Mouse (Mus musculus) lung, embryonic 15.5 days (tissue): ENCODE results near the gene Dlgap3. TPM values are rescaled to one million over a fixed set of nuclear protein-coding genes. Genes with fewer than 3 reads are reported as not detected.

Source experiments
- ATAC-seq: fragments of 200-750 bp; cut with Nextera tagmentation; 2 replicates; pipeline ENCODE4 v1.8.0; 2017; ENCODE audit warnings: moderate number of reproducible peaks, borderline replicate concordance; ENCODE audit not compliant: low FRiP score, low TSS enrichment; ENCODE audit errors: extremely low read depth
- H3K27ac ChIP-seq: fragments of 300-500 bp; sonication (generic); 2 replicates; pipeline ENCODE4 v1.5.1; 2015; ENCODE audit warnings: moderate library complexity, mild to moderate bottlenecking, inconsistent platforms
- H3K27me3 ChIP-seq: fragments of 300-500 bp; sonication (generic); 2 replicates; pipeline ENCODE4 v1.6.1; 2015; ENCODE audit warnings: inconsistent platforms
- H3K36me3 ChIP-seq: fragments of 300-500 bp; sonication (generic); 2 replicates; pipeline ENCODE4 v1.6.1; 2015; ENCODE audit warnings: inconsistent platforms
- H3K4me1 ChIP-seq: fragments of 300-500 bp; sonication (generic); 2 replicates; pipeline ENCODE4 v1.6.1; 2015; ENCODE audit warnings: inconsistent platforms
- H3K4me2 ChIP-seq: fragments of 300-500 bp; sonication (generic); 2 replicates; pipeline ENCODE4 v1.6.1; 2015; ENCODE audit warnings: inconsistent platforms, mild to moderate bottlenecking, moderate library complexity
- H3K4me3 ChIP-seq: fragments of 300-500 bp; sonication (generic); 2 replicates; pipeline ENCODE4 v1.5.1; 2015; ENCODE audit warnings: mild to moderate bottlenecking, inconsistent platforms
- H3K9ac ChIP-seq: fragments of 300-500 bp; sonication (generic); 2 replicates; pipeline ENCODE4 v1.6.1; 2015; ENCODE audit warnings: inconsistent platforms
- H3K9me3 ChIP-seq: fragments of 300-500 bp; sonication (generic); 2 replicates; pipeline ENCODE4 v1.6.1; 2016; ENCODE audit warnings: inconsistent platforms
- WGBS: fragments of 180-500 bp; shearing (Covaris S2); methylation state at CpG from one replicate; pipeline ENCODE4 v1.1.7; 2015; 5-methylcytosine and 5-hydroxymethylcytosine counted together
- polyA plus RNA-seq: library from polyadenylated mRNA; unstranded; fragments of >200 nt; fragmentation: Nextera tagmentation; extraction: Ambion mirVana; gene quantifications from 2 replicates; pipeline ENCODE4 v1.2.1, GENCODE M21; 2015

The Dlgap3 gene
- 0.75 and 0.77 TPM in 2 replicates for polyA plus RNA-seq

GRCm38 (mm10) chr4:127168914-127169345 is at the start of gene Dlgap3:
TSS of gene Dlgap3 (plus strand) at chr4:127169204.
- H3K4me2 ChIP-seq, result peak within 1 kb of the TSS; percentile 100
- H3K4me1 ChIP-seq, result peaks cover 17% of the 10 kb centered on the region; the same call in 1 of the 2 replicates
- ATAC-seq, result peak; percentile 52
- H3K27ac ChIP-seq, result no peak within 1 kb of the TSS
- peak within 1 kb of the TSS; percentile 40 for H3K9ac ChIP-seq
- WGBS, result under 1% methylated on average over 17 of the region's 67 CpGs
- H3K27me3 ChIP-seq, result peaks cover 64% of the 10 kb centered on the region
- no peaks in the 10 kb centered on the region for H3K9me3 ChIP-seq
- H3K36me3 ChIP-seq, result no peaks in the 10 kb centered on the region
- H3K4me3 ChIP-seq, result peak within 1 kb of the TSS; percentile 70

- no peak within 1 kb of the TSS for H3K4me3 ChIP-seq
- H3K4me2 ChIP-seq, result no peak within 1 kb of the TSS
- no peak within 1 kb of the TSS for H3K27ac ChIP-seq
- H3K4me1 ChIP-seq, result peaks cover 6% of the 10 kb centered on the region; the same call in 1 of the 2 replicates
- 0 out of 2 replicates have a peak, but pooled peaks cover 2% of the 10 kb centered on the region for H3K36me3 ChIP-seq
- no peak for ATAC-seq
- no peak within 1 kb of the TSS for H3K9ac ChIP-seq
- WGBS, result 91% methylated on average over 5 of the region's 5 CpGs
- no peaks in the 10 kb centered on the region for H3K27me3 ChIP-seq
- no peaks in the 10 kb centered on the region for H3K9me3 ChIP-seq
These were observed 45.6 kb upstream of the Dlgap3 start, which contains the start of gene Tmem35b for GRCm38 (mm10) chr4:127123391-127123790. TSS of gene Tmem35b (plus strand) at chr4:127123691.

GRCm38 (mm10) chr4:127124331-127124730 is 44.7 kb upstream of the Dlgap3 start:
- Histone ChIP-seq H3K27ac (no peak overlapping the region), H3K9ac (no peak overlapping the region), H3K4me3 (no peak overlapping the region), H3K9me3 (no peaks in the 10 kb centered on the region), H3K36me3 (0 out of 2 replicates have a peak, but pooled peaks cover 2% of the 10 kb centered on the region), H3K27me3 (no peaks in the 10 kb centered on the region), H3K4me2 (no peak overlapping the region), H3K4me1 (peaks cover 6% of the 10 kb centered on the region; the same call in 1 of the 2 replicates)
- WGBS, result 84% methylated on average over 1 of the region's 1 CpGs
- ATAC-seq, result no peak

- H3K36me3 ChIP-seq, result 0 out of 2 replicates have a peak, but pooled peaks cover 2% of the 10 kb centered on the region
- H3K4me3 ChIP-seq, result peak overlapping the region; percentile 69
- peak overlapping the region; percentile 88 for H3K4me2 ChIP-seq
- H3K9ac ChIP-seq, result peak overlapping the region; percentile 85
- no peak overlapping the region for H3K27ac ChIP-seq
- peak; percentile 97 for ATAC-seq
- WGBS, result 1% methylated on average over 35 of the region's 35 CpGs
- H3K4me1 ChIP-seq, result peaks cover 6% of the 10 kb centered on the region; the same call in 1 of the 2 replicates
- no peaks in the 10 kb centered on the region for H3K9me3 ChIP-seq
- H3K27me3 ChIP-seq, result no peaks in the 10 kb centered on the region
These were observed 43.1 kb upstream of the Dlgap3 start for GRCm38 (mm10) chr4:127125834-127126463.

- H3K4me2 ChIP-seq, result no peak overlapping the region
- H3K4me3 ChIP-seq, result no peak overlapping the region
- no peak overlapping the region for H3K9ac ChIP-seq
- H3K27ac ChIP-seq, result no peak overlapping the region
- no peaks in the 10 kb centered on the region for H3K36me3 ChIP-seq
- H3K9me3 ChIP-seq, result no peaks in the 10 kb centered on the region
- no peaks in the 10 kb centered on the region for H3K4me1 ChIP-seq
- ATAC-seq, result no peak
- WGBS, result 33% methylated on average over 1 of the region's 1 CpGs
- H3K27me3 ChIP-seq, result no peaks in the 10 kb centered on the region
These were observed 34.3 kb upstream of the Dlgap3 start for GRCm38 (mm10) chr4:127134687-127135086.

- no peaks in the 10 kb centered on the region for H3K27me3 ChIP-seq
- H3K27ac ChIP-seq, result no peak overlapping the region
- WGBS, result 85% methylated on average over 5 of the region's 5 CpGs
- H3K36me3 ChIP-seq, result no peaks in the 10 kb centered on the region
- no peak for ATAC-seq
- no peak overlapping the region for H3K4me2 ChIP-seq
- no peak overlapping the region for H3K9ac ChIP-seq
- no peaks in the 10 kb centered on the region for H3K4me1 ChIP-seq
- H3K9me3 ChIP-seq, result no peaks in the 10 kb centered on the region
- H3K4me3 ChIP-seq, result no peak overlapping the region
These were observed 31.4 kb upstream of the Dlgap3 start for GRCm38 (mm10) chr4:127137591-127137990.

- no peak overlapping the region for H3K4me2 ChIP-seq
- no peaks in the 10 kb centered on the region for H3K27me3 ChIP-seq
- no peak for ATAC-seq
- 28% methylated on average over 6 of the region's 6 CpGs for WGBS
- no peak overlapping the region for H3K27ac ChIP-seq
- H3K9me3 ChIP-seq, result no peaks in the 10 kb centered on the region
- no peaks in the 10 kb centered on the region for H3K36me3 ChIP-seq
- H3K4me3 ChIP-seq, result no peak overlapping the region
- no peak overlapping the region for H3K9ac ChIP-seq
- no peaks in the 10 kb centered on the region for H3K4me1 ChIP-seq
These were observed 30.5 kb upstream of the Dlgap3 start for GRCm38 (mm10) chr4:127138486-127138885.

- no peak overlapping the region for H3K27ac ChIP-seq
- ATAC-seq, result no peak
- no peak overlapping the region for H3K9ac ChIP-seq
- no peaks in the 10 kb centered on the region for H3K36me3 ChIP-seq
- no peak overlapping the region for H3K4me3 ChIP-seq
- H3K9me3 ChIP-seq, result no peaks in the 10 kb centered on the region
- no peaks in the 10 kb centered on the region for H3K4me1 ChIP-seq
- H3K4me2 ChIP-seq, result no peak overlapping the region
- 77% methylated on average over 13 of the region's 13 CpGs for WGBS
- H3K27me3 ChIP-seq, result no peaks in the 10 kb centered on the region
These were observed 19.0 kb upstream of the Dlgap3 start for GRCm38 (mm10) chr4:127150031-127150430.

GRCm38 (mm10) chr4:127153345-127153744 is 15.7 kb upstream of the Dlgap3 start:
- no peak for ATAC-seq
- Histone ChIP-seq H3K9me3 (no peaks in the 10 kb centered on the region), H3K27me3 (no peaks in the 10 kb centered on the region), H3K4me1 (no peaks in the 10 kb centered on the region), H3K4me2 (no peak overlapping the region), H3K36me3 (no peaks in the 10 kb centered on the region), H3K9ac (no peak overlapping the region), H3K4me3 (no peak overlapping the region), H3K27ac (no peak overlapping the region)
- 52% methylated on average over 1 of the region's 1 CpGs for WGBS

- no peak for ATAC-seq
- Histone ChIP-seq H3K36me3 (no peaks in the 10 kb centered on the region), H3K4me2 (no peak overlapping the region), H3K9ac (no peak overlapping the region), H3K9me3 (no peaks in the 10 kb centered on the region), H3K4me1 (no peaks in the 10 kb centered on the region), H3K4me3 (no peak overlapping the region), H3K27ac (no peak overlapping the region), H3K27me3 (no peaks in the 10 kb centered on the region)
- 57% methylated on average over 5 of the region's 5 CpGs for WGBS
These were observed 13.2 kb upstream of the Dlgap3 start for GRCm38 (mm10) chr4:127155757-127156156.

- no peaks in the 10 kb centered on the region for H3K27me3 ChIP-seq
- no peak overlapping the region for H3K9ac ChIP-seq
- no peak overlapping the region for H3K4me3 ChIP-seq
- no peaks in the 10 kb centered on the region for H3K4me1 ChIP-seq
- no peak for ATAC-seq
- no peak overlapping the region for H3K27ac ChIP-seq
- H3K4me2 ChIP-seq, result no peak overlapping the region
- H3K36me3 ChIP-seq, result no peaks in the 10 kb centered on the region
- H3K9me3 ChIP-seq, result no peaks in the 10 kb centered on the region
- 78% methylated on average over 4 of the region's 4 CpGs for WGBS
These were observed 11.3 kb upstream of the Dlgap3 start for GRCm38 (mm10) chr4:127157746-127158145.

- H3K27ac ChIP-seq, result no peak overlapping the region
- no peak for ATAC-seq
- H3K4me2 ChIP-seq, result no peak overlapping the region
- no peak overlapping the region for H3K9ac ChIP-seq
- peaks cover 26% of the 10 kb centered on the region for H3K27me3 ChIP-seq
- H3K4me1 ChIP-seq, result peaks cover 11% of the 10 kb centered on the region; the same call in 1 of the 2 replicates
- no peaks in the 10 kb centered on the region for H3K36me3 ChIP-seq
- H3K4me3 ChIP-seq, result no peak overlapping the region
- no peaks in the 10 kb centered on the region for H3K9me3 ChIP-seq
- 56% methylated on average over 8 of the region's 8 CpGs for WGBS
These were observed 5.1 kb upstream of the Dlgap3 start for GRCm38 (mm10) chr4:127163926-127164325.
